Mouse (Mus musculus) stomach, postnatal 0 days (tissue): ENCODE data around the gene Ptgds. TPM values are rescaled to one million over a fixed set of nuclear protein-coding genes. Genes with fewer than 3 reads are reported as not detected.

ENCODE experiments used
- ATAC-seq: fragments of 200-750 bp; cut with Nextera tagmentation; 2 replicates; pipeline ENCODE4 v1.8.0; 2017; ENCODE audit not compliant: low FRiP score, low TSS enrichment
- DNase-seq: peaks from one replicate; pipeline ENCODE4 v3.0.0-alpha.2; 2016; ENCODE audit warnings: low spot score
- H3K27ac ChIP-seq: fragments of 300-500 bp; sonication (generic); replicated peaks from 2 replicates; pipeline ENCODE4 v1.5.1; 2014; ENCODE audit warnings: mild to moderate bottlenecking, control low read depth
- H3K27me3 ChIP-seq: fragments of 300-500 bp; sonication (generic); 2 replicates; pipeline ENCODE4 v1.6.1; 2014; ENCODE audit warnings: low read length; ENCODE audit not compliant: control insufficient read depth, insufficient read depth
- H3K36me3 ChIP-seq: fragments of 300-500 bp; sonication (generic); 2 replicates; pipeline ENCODE4 v1.6.1; 2014; ENCODE audit warnings: low read length, mixed read lengths; ENCODE audit not compliant: control insufficient read depth, insufficient read depth
- H3K4me1 ChIP-seq: fragments of 300-500 bp; sonication (generic); replicated peaks from 2 replicates; pipeline ENCODE4 v1.6.1; 2014; ENCODE audit warnings: antibody characterized with exemption; ENCODE audit not compliant: control insufficient read depth, insufficient read depth
- H3K4me2 ChIP-seq: fragments of 300-500 bp; sonication (generic); replicated peaks from 2 replicates; pipeline ENCODE4 v1.6.1; 2014; ENCODE audit warnings: low read depth, mild to moderate bottlenecking, control low read depth, moderate library complexity
- H3K4me3 ChIP-seq: fragments of 300-500 bp; sonication (generic); 2 replicates; pipeline ENCODE4 v1.5.1; 2014; ENCODE audit warnings: low read depth, low read length, control low read depth
- H3K9ac ChIP-seq: fragments of 300-500 bp; sonication (generic); 2 replicates; pipeline ENCODE4 v1.6.1; 2014; ENCODE audit warnings: mild to moderate bottlenecking, low read length, control low read depth, mixed read lengths
- H3K9me3 ChIP-seq: fragments of 300-500 bp; sonication (generic); 2 replicates; pipeline ENCODE4 v1.6.1; 2016; ENCODE audit warnings: low read length; ENCODE audit not compliant: control insufficient read depth
- CTCF ChIP-seq: IDR thresholded peaks from 2 replicates; pipeline ENCODE4 v1.5.1; 2016; ENCODE audit warnings: antibody characterized with exemption, low read depth, mild to moderate bottlenecking, moderate library complexity
- EP300 ChIP-seq: optimal IDR thresholded peaks from 2 replicates; pipeline ENCODE3; 2016; ENCODE audit warnings: antibody characterized with exemption
- WGBS: fragments of 180-500 bp; shearing (Covaris S2); extraction: QIAGEN DNeasy Blood & Tissue Kit; methylation state at CpG from one replicate; pipeline ENCODE4 v1.1.7; 2014; 5-methylcytosine and 5-hydroxymethylcytosine counted together
- polyA plus RNA-seq: library from polyadenylated mRNA; unstranded; fragments of >200 nt; fragmentation: Nextera tagmentation; extraction: Ambion mirVana; gene quantifications from 2 replicates; pipeline ENCODE4 v1.2.1, GENCODE M21; 2015

Ptgds gene
- polyA plus RNA-seq, 1 experiment from 2014 or later: 4.7 TPM

- Histone ChIP-seq H3K9ac (no peak overlapping the region), H3K4me3 (no peak overlapping the region), H3K9me3 (no peaks in the 10 kb centered on the region), H3K4me1 (no peaks in the 10 kb centered on the region), H3K36me3 (no peaks in the 10 kb centered on the region), H3K27ac (no peak overlapping the region), H3K4me2 (no peak overlapping the region), H3K27me3 (no peaks in the 10 kb centered on the region)
- ATAC-seq (no peak), DNase-seq (no peak)
- TF ChIP-seq EP300: no peak
- TF ChIP-seq CTCF: no peak
- WGBS: 64% methylated on average over 14 of the region's 14 CpGs
Observed at GRCm38 (mm10) chr2:25467606-25468303, 2.1 kb downstream of the Ptgds start.

- 51% methylated on average over 10 of the region's 10 CpGs for WGBS
- no peak overlapping the region for H3K9ac ChIP-seq
- no peak overlapping the region for H3K4me3 ChIP-seq
- no peak overlapping the region for H3K27ac ChIP-seq
- no peak overlapping the region for H3K4me2 ChIP-seq
- DNase-seq (no peak), ATAC-seq (no peak)
- TF ChIP-seq EP300 (no peak), CTCF (no peak)
- H3K36me3 ChIP-seq: no peaks in the 10 kb centered on the region
- no peaks in the 10 kb centered on the region for H3K4me1 ChIP-seq
- H3K27me3 ChIP-seq: no peaks in the 10 kb centered on the region
- no peaks in the 10 kb centered on the region for H3K9me3 ChIP-seq
Observed at GRCm38 (mm10) chr2:25465816-25466635, 3.8 kb downstream of the Ptgds start.

- Histone ChIP-seq H3K4me2 (no peak overlapping the region), H3K4me3 (no peak overlapping the region), H3K27ac (no peak overlapping the region), H3K36me3 (no peaks in the 10 kb centered on the region), H3K9ac (no peak overlapping the region), H3K27me3 (no peaks in the 10 kb centered on the region), H3K4me1 (no peaks in the 10 kb centered on the region), H3K9me3 (no peaks in the 10 kb centered on the region)
- TF ChIP-seq EP300 (no peak), CTCF (no peak)
- DNase-seq (no peak), ATAC-seq (no peak)
- WGBS: 75% methylated on average over 2 of the region's 2 CpGs
Observed at GRCm38 (mm10) chr2:25465256-25465655, 4.6 kb downstream of the Ptgds start.

- no peak overlapping the region for H3K4me2 ChIP-seq
- DNase-seq (no peak), ATAC-seq (no peak)
- H3K36me3 ChIP-seq: no peaks in the 10 kb centered on the region
- TF ChIP-seq CTCF: no peak
- no peak for TF ChIP-seq EP300
- H3K27ac ChIP-seq: no peak overlapping the region
- H3K9ac ChIP-seq: no peak overlapping the region
- H3K27me3 ChIP-seq: no peaks in the 10 kb centered on the region
- H3K9me3 ChIP-seq: no peaks in the 10 kb centered on the region
- peaks cover 9% of the 10 kb centered on the region for H3K4me1 ChIP-seq
- WGBS: 80% methylated on average over 3 of the region's 3 CpGs
- H3K4me3 ChIP-seq: no peak overlapping the region
Observed at GRCm38 (mm10) chr2:25463630-25464029, 6.2 kb downstream of the Ptgds start.

- H3K27me3 ChIP-seq: no peaks in the 10 kb centered on the region
- peak overlapping the region; percentile 54 for H3K9ac ChIP-seq
- peak overlapping the region; percentile 49 for H3K4me2 ChIP-seq
- ATAC-seq (no peak), DNase-seq (no peak)
- 24% methylated on average over 3 of the region's 3 CpGs for WGBS
- peaks cover 3% of the 10 kb centered on the region; the same call in 1 of the 2 replicates for H3K36me3 ChIP-seq
- H3K9me3 ChIP-seq: no peaks in the 10 kb centered on the region
- TF ChIP-seq EP300 (no peak), CTCF (no peak)
- peaks cover 11% of the 10 kb centered on the region for H3K4me1 ChIP-seq
- H3K4me3 ChIP-seq: peak overlapping the region; percentile 67
- H3K27ac ChIP-seq: peak overlapping the region; percentile 93
Observed at GRCm38 (mm10) chr2:25461407-25461806, 8.4 kb downstream of the Ptgds start.
